Mouse (Mus musculus): ENCODE measurements around the gene Gk5. TPM values are rescaled to one million over a fixed set of nuclear protein-coding genes. Genes with fewer than 3 reads are reported as not detected.
"Not testable (repeated sequence)": the region's sequence is repeated elsewhere in the genome, so short reads cannot be mapped to it uniquely, and the experiment has no call there.

The Gk5 gene
- total RNA-seq (2012; rRNA removed): 12.7 and 13.2 TPM in 2 replicates

DNA sequence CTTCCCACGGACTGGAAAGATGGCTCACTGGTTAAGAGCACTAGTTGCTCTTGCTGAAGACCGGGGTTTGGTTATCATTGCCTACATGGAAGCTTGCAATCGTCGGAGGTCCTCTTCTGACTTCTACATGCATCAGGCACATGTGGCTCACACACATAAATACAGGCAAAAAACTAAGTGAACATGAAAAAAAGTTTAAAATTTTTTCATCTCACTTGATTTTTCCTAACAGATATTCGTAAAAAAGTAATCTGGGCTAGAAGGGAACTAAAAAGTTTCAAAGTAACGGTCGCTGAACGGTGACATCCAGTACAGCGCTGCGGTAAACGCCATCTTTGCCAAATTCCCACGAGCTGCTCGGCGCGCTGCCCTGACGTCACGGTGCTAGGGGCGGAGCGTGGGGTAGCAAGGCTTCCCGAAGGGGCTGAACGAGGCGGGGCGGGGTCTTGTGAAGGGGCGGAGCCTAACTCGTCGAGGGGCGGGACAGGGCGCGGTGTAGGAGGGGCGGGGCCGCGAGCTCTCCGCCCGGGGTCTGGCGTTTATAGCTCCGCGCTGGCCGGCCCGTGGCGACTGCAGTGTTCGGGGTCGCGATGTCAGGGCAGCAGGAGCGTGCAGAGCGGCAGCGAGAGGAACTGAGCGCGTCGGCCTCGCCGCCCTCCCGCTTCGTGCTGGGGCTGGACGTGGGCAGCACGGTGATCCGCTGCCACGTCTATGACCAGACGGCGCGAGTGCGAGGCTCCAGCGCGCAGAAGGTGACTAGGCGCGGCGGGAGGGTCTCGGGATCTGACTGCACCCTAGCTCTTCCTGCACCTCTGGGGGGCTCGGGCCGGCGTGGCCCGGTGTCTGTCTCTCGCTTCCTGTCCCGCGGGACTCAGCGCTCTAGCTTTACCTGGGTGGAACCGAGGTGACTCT, at the start of gene Gk5:
Gene Gk5 (plus strand): TSS at position 502 of the 912 bp plus-strand sequence.
- H3K9me3 ChIP-seq (ENCODE audit: control insufficient read depth, insufficient read depth, low read depth, low read length): no peaks in the 10 kb centered on the region
- no peaks in the 10 kb centered on the region for H3K36me3 ChIP-seq (ENCODE audit: control insufficient read depth, insufficient read depth, low read length, poor library complexity, severe bottlenecking)
- no peak within 1 kb of the TSS for H3K27ac ChIP-seq (ENCODE audit: insufficient read depth, low read depth, low read length, poor library complexity, severe bottlenecking)
- peak within 1 kb of the TSS; percentile 90 for H3K9ac ChIP-seq (ENCODE audit: insufficient read depth, low read depth, low read length, poor library complexity, severe bottlenecking)
- no peak for TF ChIP-seq MAFK (IDR thresholded peaks at IDR 0.05; ENCODE audit: insufficient read depth, low read depth, low read length)
- peak; percentile 79 for TF ChIP-seq HCFC1 (IDR thresholded peaks at IDR 0.05; ENCODE audit: borderline replicate concordance, insufficient read depth, low read length)
- no peak for TF ChIP-seq CHD2 (IDR thresholded peaks at IDR 0.05; ENCODE audit: low read depth, low read length)
- TF ChIP-seq ZNF384 (IDR thresholded peaks at IDR 0.05; ENCODE audit: low read depth, low read length): no peak
- no peak for TF ChIP-seq ZC3H11A (IDR thresholded peaks at IDR 0.05; ENCODE audit: borderline replicate concordance, low read depth, low read length)
- in situ Hi-C loops (cut with MboI; ENCODE audit: low sequenced_read_pairs in 2 of 2, unreplicated experiment in 2 of 2): no loop called here
- peaks cover 0 to 11% of the 10 kb centered on the region in 2 experiments; a peak in 2 of 4 replicates for H3K4me1 ChIP-seq (ENCODE audit: control insufficient read depth in 2 of 2, insufficient read depth in 2 of 2, low read length in 2 of 2, poor library complexity in 1 of 2)
- H3K4me3 ChIP-seq (ENCODE audit: insufficient read depth in 1 of 2, low read depth in 1 of 2, low read length in 2 of 2, poor library complexity in 1 of 2, severe bottlenecking in 1 of 2): peak within 1 kb of the TSS; percentile 85 to 97
- DNase-seq (ENCODE audit: low read depth, low spot score): peak; percentile 95

DNA sequence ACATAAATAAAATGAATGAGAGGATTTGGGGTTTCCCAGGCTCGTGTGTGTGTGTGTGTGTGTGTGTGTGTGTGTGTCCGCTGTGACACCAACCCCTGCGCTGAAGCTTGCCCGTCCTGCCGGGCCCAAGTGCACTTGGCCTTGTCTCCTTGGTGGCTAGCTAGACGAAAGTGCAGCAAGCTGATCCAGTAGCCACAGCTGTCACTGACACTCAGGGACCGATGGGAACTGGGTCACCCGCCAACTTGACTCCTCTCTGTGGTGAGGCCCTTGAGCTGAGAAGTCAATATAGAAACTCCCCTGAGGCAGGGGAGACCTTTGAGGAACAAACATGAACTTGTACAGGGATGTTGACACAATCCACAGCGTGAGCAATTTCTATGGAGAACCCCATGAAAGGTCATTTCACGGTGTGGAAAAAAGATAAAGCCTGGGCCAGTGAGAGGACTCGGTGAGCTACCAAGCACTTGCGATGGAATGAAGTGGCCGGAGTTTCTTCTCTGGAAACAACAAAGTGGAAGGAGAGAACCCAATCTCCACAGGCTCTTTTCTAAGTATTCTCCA, 40.3 kb upstream of the Gk5 start:
- in situ Hi-C loops (cut with MboI; ENCODE audit: low sequenced_read_pairs in 2 of 2, unreplicated experiment in 2 of 2): no loop called here
- DNase-seq (ENCODE audit: low read depth, low spot score): no peak
- no peak for TF ChIP-seq CHD2 (IDR thresholded peaks at IDR 0.05; ENCODE audit: low read depth, low read length)
- no peak for TF ChIP-seq ZC3H11A (IDR thresholded peaks at IDR 0.05; ENCODE audit: borderline replicate concordance, low read depth, low read length)
- TF ChIP-seq HCFC1 (IDR thresholded peaks at IDR 0.05; ENCODE audit: borderline replicate concordance, insufficient read depth, low read length): no peak
- no peak for TF ChIP-seq ZNF384 (IDR thresholded peaks at IDR 0.05; ENCODE audit: low read depth, low read length)
- no peak for TF ChIP-seq MAFK (IDR thresholded peaks at IDR 0.05; ENCODE audit: insufficient read depth, low read depth, low read length)
- no peaks in the 10 kb centered on the region for H3K36me3 ChIP-seq (ENCODE audit: control insufficient read depth, insufficient read depth, low read length, poor library complexity, severe bottlenecking)
- H3K4me3 ChIP-seq (ENCODE audit: insufficient read depth in 1 of 2, low read depth in 1 of 2, low read length in 2 of 2, poor library complexity in 1 of 2, severe bottlenecking in 1 of 2): no peak overlapping the region
- no peaks in the 10 kb centered on the region for H3K4me1 ChIP-seq (ENCODE audit: control insufficient read depth in 2 of 2, insufficient read depth in 2 of 2, low read length in 2 of 2, poor library complexity in 1 of 2)
- no peaks in the 10 kb centered on the region for H3K9me3 ChIP-seq (ENCODE audit: control insufficient read depth, insufficient read depth, low read depth, low read length)
- H3K27ac ChIP-seq (ENCODE audit: insufficient read depth, low read depth, low read length, poor library complexity, severe bottlenecking): no peak overlapping the region
- H3K9ac ChIP-seq (ENCODE audit: insufficient read depth, low read depth, low read length, poor library complexity, severe bottlenecking): no peak overlapping the region

DNA sequence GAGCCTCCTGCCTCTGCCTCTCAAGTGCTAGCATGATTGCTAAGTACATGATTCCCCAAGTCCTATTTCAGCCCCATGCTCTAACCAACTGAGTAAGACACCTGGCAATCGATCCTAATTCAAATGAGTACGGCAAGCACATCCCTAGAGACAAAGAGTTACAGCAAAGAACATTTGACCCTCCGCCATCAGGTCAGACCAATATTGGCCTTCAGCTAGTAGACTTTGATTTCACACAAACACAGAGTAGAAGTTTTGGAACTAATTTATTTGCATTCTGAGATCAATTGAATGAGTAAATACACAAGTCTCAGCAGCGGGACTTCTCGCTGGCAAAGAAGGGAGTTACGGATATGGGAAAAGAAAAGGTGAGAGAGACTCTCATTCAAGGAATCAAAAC, 33.9 kb upstream of the Gk5 start:
- no peak overlapping the region for H3K9ac ChIP-seq (ENCODE audit: insufficient read depth, low read depth, low read length, poor library complexity, severe bottlenecking)
- no peak overlapping the region for H3K4me3 ChIP-seq (ENCODE audit: insufficient read depth in 1 of 2, low read depth in 1 of 2, low read length in 2 of 2, poor library complexity in 1 of 2, severe bottlenecking in 1 of 2)
- DNase-seq (ENCODE audit: low read depth, low spot score): no peak
- no peak overlapping the region for H3K27ac ChIP-seq (ENCODE audit: insufficient read depth, low read depth, low read length, poor library complexity, severe bottlenecking)
- no peak for TF ChIP-seq CHD2 (IDR thresholded peaks at IDR 0.05; ENCODE audit: low read depth, low read length)
- TF ChIP-seq ZC3H11A (IDR thresholded peaks at IDR 0.05; ENCODE audit: borderline replicate concordance, low read depth, low read length): no peak
- TF ChIP-seq HCFC1 (IDR thresholded peaks at IDR 0.05; ENCODE audit: borderline replicate concordance, insufficient read depth, low read length): no peak
- TF ChIP-seq MAFK (IDR thresholded peaks at IDR 0.05; ENCODE audit: insufficient read depth, low read depth, low read length): no peak
- no peak for TF ChIP-seq ZNF384 (IDR thresholded peaks at IDR 0.05; ENCODE audit: low read depth, low read length)
- H3K4me1 ChIP-seq (ENCODE audit: control insufficient read depth in 2 of 2, insufficient read depth in 2 of 2, low read length in 2 of 2, poor library complexity in 1 of 2): peaks cover 0 to 5% of the 10 kb centered on the region in 2 experiments; a peak in 1 of 4 replicates
- no peaks in the 10 kb centered on the region for H3K36me3 ChIP-seq (ENCODE audit: control insufficient read depth, insufficient read depth, low read length, poor library complexity, severe bottlenecking)
- in situ Hi-C loops (cut with MboI; ENCODE audit: low sequenced_read_pairs in 2 of 2, unreplicated experiment in 2 of 2): no loop called here
- H3K9me3 ChIP-seq (ENCODE audit: control insufficient read depth, insufficient read depth, low read depth, low read length): no peaks in the 10 kb centered on the region

DNA sequence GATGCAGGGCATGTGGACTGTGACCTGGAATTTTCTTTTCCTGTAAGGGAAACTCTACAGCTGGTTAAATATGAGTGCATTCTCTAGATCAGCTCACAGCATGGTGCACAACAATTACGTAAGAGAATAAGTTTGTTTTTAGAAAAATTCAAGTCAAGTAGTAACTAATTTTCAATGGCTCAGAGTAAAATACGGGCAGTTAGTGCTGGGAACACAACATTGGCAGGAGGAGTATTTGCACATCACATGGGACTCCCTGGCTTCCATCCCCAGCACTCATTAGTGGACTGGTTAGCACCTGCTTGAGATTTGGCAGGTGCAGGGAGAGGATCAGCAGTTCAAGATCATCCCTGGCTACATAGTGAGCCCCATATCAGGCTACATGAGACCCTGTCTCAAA, 31.5 kb upstream of the Gk5 start:
- peaks cover 0 to 5% of the 10 kb centered on the region in 2 experiments; a peak in 1 of 4 replicates for H3K4me1 ChIP-seq (ENCODE audit: control insufficient read depth in 2 of 2, insufficient read depth in 2 of 2, low read length in 2 of 2, poor library complexity in 1 of 2)
- no peak for DNase-seq (ENCODE audit: low read depth, low spot score)
- no peaks in the 10 kb centered on the region for H3K36me3 ChIP-seq (ENCODE audit: control insufficient read depth, insufficient read depth, low read length, poor library complexity, severe bottlenecking)
- in situ Hi-C loops (cut with MboI; ENCODE audit: low sequenced_read_pairs in 2 of 2, unreplicated experiment in 2 of 2): no loop called here
- no peaks in the 10 kb centered on the region; the same call in 1 of the 2 replicates for H3K9me3 ChIP-seq (ENCODE audit: control insufficient read depth, insufficient read depth, low read depth, low read length)
- H3K9ac ChIP-seq (ENCODE audit: insufficient read depth, low read depth, low read length, poor library complexity, severe bottlenecking): no peak overlapping the region
- H3K4me3 ChIP-seq (ENCODE audit: insufficient read depth in 1 of 2, low read depth in 1 of 2, low read length in 2 of 2, poor library complexity in 1 of 2, severe bottlenecking in 1 of 2): no peak overlapping the region
- H3K27ac ChIP-seq (ENCODE audit: insufficient read depth, low read depth, low read length, poor library complexity, severe bottlenecking): no peak overlapping the region
- TF ChIP-seq CHD2 (IDR thresholded peaks at IDR 0.05; ENCODE audit: low read depth, low read length) (no peak), MAFK (IDR thresholded peaks at IDR 0.05; ENCODE audit: insufficient read depth, low read depth, low read length) (no peak), HCFC1 (IDR thresholded peaks at IDR 0.05; ENCODE audit: borderline replicate concordance, insufficient read depth, low read length) (no peak), ZNF384 (IDR thresholded peaks at IDR 0.05; ENCODE audit: low read depth, low read length) (no peak), ZC3H11A (IDR thresholded peaks at IDR 0.05; ENCODE audit: borderline replicate concordance, low read depth, low read length) (no peak)

DNA sequence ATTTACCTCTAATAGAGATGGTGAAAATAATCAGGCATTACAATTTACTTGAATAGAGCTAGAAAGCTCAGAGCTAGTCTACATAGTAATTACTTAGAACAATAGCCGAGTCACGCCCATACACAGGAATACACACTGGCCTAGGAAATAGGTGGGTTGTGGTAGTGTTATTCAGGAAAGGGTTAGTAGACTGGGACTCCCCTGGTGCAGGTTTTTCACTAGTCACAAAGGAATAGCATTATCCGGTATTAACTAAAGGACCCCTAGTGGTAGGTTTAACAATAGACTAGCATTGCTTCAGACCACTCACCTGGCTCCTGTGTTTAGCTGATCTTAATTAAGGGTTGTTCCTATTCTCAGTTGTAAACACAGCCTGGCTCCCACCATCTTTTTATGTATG, 30.7 kb upstream of the Gk5 start:
- H3K4me3 ChIP-seq (ENCODE audit: insufficient read depth in 1 of 2, low read depth in 1 of 2, low read length in 2 of 2, poor library complexity in 1 of 2, severe bottlenecking in 1 of 2); H3K27ac ChIP-seq (ENCODE audit: insufficient read depth, low read depth, low read length, poor library complexity, severe bottlenecking); H3K36me3 ChIP-seq (ENCODE audit: control insufficient read depth, insufficient read depth, low read length, poor library complexity, severe bottlenecking); H3K4me1 ChIP-seq (ENCODE audit: control insufficient read depth in 2 of 2, insufficient read depth in 2 of 2, low read length in 2 of 2, poor library complexity in 1 of 2); in situ Hi-C loops (cut with MboI; ENCODE audit: low sequenced_read_pairs in 2 of 2, unreplicated experiment in 2 of 2); H3K9ac ChIP-seq (ENCODE audit: insufficient read depth, low read depth, low read length, poor library complexity, severe bottlenecking); H3K9me3 ChIP-seq (ENCODE audit: control insufficient read depth, insufficient read depth, low read depth, low read length): not testable (repeated sequence)
- peak; percentile 27 for DNase-seq (ENCODE audit: low read depth, low spot score)

DNA sequence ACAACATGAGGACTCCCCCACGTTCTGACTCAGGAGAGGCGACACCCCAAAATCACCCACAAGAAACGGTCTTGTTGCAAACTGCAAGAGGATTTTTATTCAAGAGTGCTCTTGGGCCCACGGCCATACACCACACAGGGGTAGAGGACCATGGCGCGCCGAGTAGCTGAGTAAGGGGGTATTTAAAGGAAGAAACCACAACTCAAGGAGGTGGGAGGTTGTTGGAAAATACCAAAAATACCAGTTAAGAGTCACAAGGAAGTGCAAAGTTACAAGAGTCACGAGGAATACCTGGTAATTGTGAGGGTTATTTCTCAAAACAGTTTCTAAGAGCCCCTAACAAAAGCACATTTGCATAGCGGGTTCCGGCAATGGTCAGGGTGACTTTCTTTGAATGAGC, 26.5 kb upstream of the Gk5 start:
- DNase-seq (ENCODE audit: low read depth, low spot score); H3K9me3 ChIP-seq (ENCODE audit: control insufficient read depth, insufficient read depth, low read depth, low read length); H3K36me3 ChIP-seq (ENCODE audit: control insufficient read depth, insufficient read depth, low read length, poor library complexity, severe bottlenecking); in situ Hi-C loops (cut with MboI; ENCODE audit: low sequenced_read_pairs in 2 of 2, unreplicated experiment in 2 of 2); H3K9ac ChIP-seq (ENCODE audit: insufficient read depth, low read depth, low read length, poor library complexity, severe bottlenecking); H3K4me3 ChIP-seq (ENCODE audit: insufficient read depth in 1 of 2, low read depth in 1 of 2, low read length in 2 of 2, poor library complexity in 1 of 2, severe bottlenecking in 1 of 2); H3K4me1 ChIP-seq (ENCODE audit: control insufficient read depth in 2 of 2, insufficient read depth in 2 of 2, low read length in 2 of 2, poor library complexity in 1 of 2): not testable (repeated sequence)
- H3K27ac ChIP-seq (ENCODE audit: insufficient read depth, low read depth, low read length, poor library complexity, severe bottlenecking): 0 out of 2 replicates have a peak overlapping the region, but pooled peaks have one; percentile 22

All from ES-E14 (cell line).